Mouse (Mus musculus) embryo, embryonic 11 days (tissue): ENCODE measurements at regions not wholly inside any gene's neighbourhood (a gene's known extent, or its start where the extent isn't known, plus 50 kb on each side); places are given as distances from the start of the nearest gene placed in this dataset.

Source experiments
- DNase-seq: peaks from one replicate; pipeline ENCODE4 v3.0.0-alpha.2; 2015

- no peak for DNase-seq
Measured at GRCm38 (mm10) chr11:63507387-63507786, 378.6 kb downstream of the Pmp22 start.

GRCm38 (mm10) chr11:63508727-63509126 is 379.9 kb downstream of the Pmp22 start:
- no peak for DNase-seq

- no peak for DNase-seq
Measured at GRCm38 (mm10) chr11:63510611-63511010, 381.8 kb downstream of the Pmp22 start.

GRCm38 (mm10) chr11:63514615-63515014 is 385.8 kb downstream of the Pmp22 start:
- DNase-seq, result no peak

GRCm38 (mm10) chr11:63518847-63519246 is 390.1 kb downstream of the Pmp22 start:
- peak; percentile 43 for DNase-seq

GRCm38 (mm10) chr11:63524254-63524653 is 395.5 kb downstream of the Pmp22 start:
- DNase-seq, result no peak

- DNase-seq, result no peak
Measured at GRCm38 (mm10) chr11:63525431-63525830, 396.6 kb downstream of the Pmp22 start.

- DNase-seq, result no peak
Measured at GRCm38 (mm10) chr11:63525956-63526355, 396.1 kb downstream of the Hs3st3b1 start.

- DNase-seq, result no peak
Measured at GRCm38 (mm10) chr11:63532752-63533151, 389.3 kb downstream of the Hs3st3b1 start.

- DNase-seq, result no peak
Measured at GRCm38 (mm10) chr11:63533555-63534200, 388.4 kb downstream of the Hs3st3b1 start.

GRCm38 (mm10) chr11:63537693-63538092 is 384.4 kb downstream of the Hs3st3b1 start:
- DNase-seq, result no peak

- DNase-seq, result no peak
Measured at GRCm38 (mm10) chr11:63543971-63544696, 378.0 kb downstream of the Hs3st3b1 start.

GRCm38 (mm10) chr11:63545516-63545915 is 376.6 kb downstream of the Hs3st3b1 start:
- peak; percentile 45 for DNase-seq

- DNase-seq, result no peak
Measured at GRCm38 (mm10) chr11:63560466-63560865, 361.6 kb downstream of the Hs3st3b1 start.

- DNase-seq, result peak; percentile 20
Measured at GRCm38 (mm10) chr11:63562696-63563095, 359.4 kb downstream of the Hs3st3b1 start.

GRCm38 (mm10) chr11:63565471-63566232 is 356.4 kb downstream of the Hs3st3b1 start:
- DNase-seq, result no peak

- peak; percentile 41 for DNase-seq
Measured at GRCm38 (mm10) chr11:63569785-63570479, 352.2 kb downstream of the Hs3st3b1 start.

GRCm38 (mm10) chr11:63570646-63571045 is 351.4 kb downstream of the Hs3st3b1 start:
- no peak for DNase-seq

- no peak for DNase-seq
Measured at GRCm38 (mm10) chr11:63573271-63573670, 348.8 kb downstream of the Hs3st3b1 start.

- no peak for DNase-seq
Measured at GRCm38 (mm10) chr11:63583321-63583720, 338.8 kb downstream of the Hs3st3b1 start.

GRCm38 (mm10) chr11:63585216-63585869 is 336.7 kb downstream of the Hs3st3b1 start:
- DNase-seq, result no peak

GRCm38 (mm10) chr11:63620220-63620619 is 301.9 kb downstream of the Hs3st3b1 start:
- no peak for DNase-seq

- DNase-seq, result no peak
Measured at GRCm38 (mm10) chr11:63630336-63630735, 291.8 kb downstream of the Hs3st3b1 start.
